Mouse (Mus musculus) Patski (cell line): Measurements from ENCODE around the gene Tceal8. TPM values are rescaled to one million over a fixed set of nuclear protein-coding genes. Genes with fewer than 3 reads are reported as not detected.

Experiments used
- ATAC-seq: fragments of 100-300 bp; one replicate; pipeline ENCODE4 v1.8.0; 2021
- CTCF ChIA-PET: fragments of 350-600 bp; sonication (Branson Sonifier 250); formaldehyde crosslinking; loops from one replicate; lab custom pipeline; 2022; ENCODE audit warnings: inconsistent platforms; lab: Charles Lee
- POLR2A ChIA-PET: fragments of 350-600 bp; sonication (Branson Sonifier 250); formaldehyde crosslinking; loops from one replicate; lab custom pipeline; 2022; ENCODE audit warnings: antibody characterized with exemption, inconsistent platforms; lab: Charles Lee
- DNase-seq: peaks from one replicate; pipeline ENCODE4 v3.0.0-alpha.2; 2011; ENCODE audit warnings: low read depth, low spot score
- H3K27me3 ChIP-seq: fragments of 371-371 bp; one replicate; pipeline ENCODE4 v1.5.1; 2021
- CTCF ChIP-seq: fragments of 100-300 bp; IDR thresholded peaks from one replicate; pipeline ENCODE4 v1.5.1; 2021
- in situ Hi-C: fragments of 300-500 bp; cut with MboI; formaldehyde crosslinking; loops from 3 replicates; pipeline ENCODE4 v1.11.1; 2018; ENCODE audit warnings: low pct_unique_long_range_greater_than_20kb, mixed read lengths
- polyA plus RNA-seq: library from polyadenylated mRNA; unstranded; gene quantifications from one replicate; pipeline ENCODE4 v1.2.3, GENCODE M21; 2021

The Tceal8 gene
- polyA plus RNA-seq, 1 experiment from 2014 or later = 64.6 TPM

DNA sequence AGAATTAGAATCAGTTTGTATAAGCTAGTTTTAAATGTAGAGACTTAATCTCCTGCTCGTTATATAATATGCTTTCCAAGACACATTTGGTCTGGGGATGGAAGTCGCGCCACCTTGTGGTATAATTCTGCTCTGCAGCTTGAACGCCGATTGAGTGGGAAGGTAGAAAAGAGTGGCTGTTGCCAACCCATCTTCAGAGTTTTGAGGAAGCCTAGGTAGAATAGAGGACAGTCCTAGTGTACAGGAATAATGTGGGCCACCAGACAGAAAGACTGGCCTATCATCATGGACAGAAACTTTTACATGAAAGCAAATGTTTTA is 44.4 kb downstream of the Tceal8 start:
- ChIA-PET CTCF (interaction anchor here (1.6 kb wide), 1 partner anchor 15 kb away, joined by 3 read pairs; no protein-coding TSS in a partner anchor), POLR2A (no interaction called here)
- H3K27me3 ChIP-seq = peaks cover 45% of the 10 kb centered on the region
- in situ Hi-C loops = no loop called here
- DNase-seq = no peak
- TF ChIP-seq CTCF = peak; percentile 70
- ATAC-seq = no peak

DNA sequence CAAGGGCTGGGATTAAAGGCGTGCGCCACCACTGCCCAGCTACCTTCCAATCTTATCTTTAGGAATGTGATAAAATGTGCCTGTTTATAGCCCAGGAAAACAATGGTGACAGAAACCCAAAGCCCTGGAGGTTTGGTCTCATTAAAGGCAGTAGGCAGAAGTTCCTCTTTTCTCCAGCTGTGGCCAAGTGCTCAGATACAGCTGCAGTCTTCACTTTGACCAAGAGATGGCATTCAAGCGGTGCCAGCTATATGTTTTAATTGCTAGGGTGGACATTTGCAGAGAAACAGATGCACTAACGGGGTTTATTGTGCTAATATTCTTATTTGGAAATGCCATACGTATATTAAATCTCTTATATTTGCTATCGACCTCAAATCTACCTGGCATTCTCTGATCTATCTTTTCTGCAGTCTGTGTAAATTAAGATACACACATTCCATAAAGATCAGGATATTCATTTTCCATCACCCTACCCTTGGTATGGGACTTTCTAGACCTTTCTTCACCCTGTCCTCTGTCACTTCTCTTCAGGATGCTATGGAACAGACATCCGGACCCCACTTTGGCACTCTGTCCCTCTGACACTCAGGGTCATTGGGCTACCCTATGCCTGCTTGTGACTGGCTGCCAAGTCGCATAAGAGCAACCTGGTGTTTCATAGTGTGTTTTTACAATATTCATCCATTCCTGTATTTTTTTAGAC is 45.0 kb downstream of the Tceal8 start:
- no peak for ATAC-seq
- in situ Hi-C loops = no loop called here
- POLR2A ChIA-PET = no interaction called here
- no peak for DNase-seq
- no peak for TF ChIP-seq CTCF
- peaks cover 40% of the 10 kb centered on the region for H3K27me3 ChIP-seq
- CTCF ChIA-PET = interaction anchor here (1.2 to 1.6 kb wide), 2 partner anchors 10 to 14 kb away, joined by 3 read pairs; no protein-coding TSS in a partner anchor

Other genes starting within 250 kb of the Tceal8 start
- 2.8 TPM for gene Arxes2, start 178.5 kb downstream of the Tceal8 start, polyA plus RNA-seq
- gene Arxes1, start 139.0 kb downstream of the Tceal8 start, polyA plus RNA-seq = 0.68 TPM
- gene Bex2, start 104.1 kb downstream of the Tceal8 start, polyA plus RNA-seq = 0.27 TPM
- gene Nxf3, start 87.1 kb downstream of the Tceal8 start, polyA plus RNA-seq = not detected
- gene Bex4, start 33.3 kb downstream of the Tceal8 start, polyA plus RNA-seq = not detected
- not detected for gene Tceal5, start 31.5 kb upstream of the Tceal8 start, polyA plus RNA-seq
- gene Tceal7, start 42.4 kb upstream of the Tceal8 start, polyA plus RNA-seq = not detected
- 0.86 TPM for gene Bex1, start 43.2 kb upstream of the Tceal8 start, polyA plus RNA-seq
- gene Tceal9, start 72.7 kb upstream of the Tceal8 start, polyA plus RNA-seq = 401 TPM
- 454 TPM for gene Bex3, start 97.9 kb upstream of the Tceal8 start, polyA plus RNA-seq